Mouse (Mus musculus) left cerebral cortex, postnatal 14 days (tissue): Measurements from ENCODE around the gene Thnsl2. TPM values are rescaled to one million over a fixed set of nuclear protein-coding genes. Genes with fewer than 3 reads are reported as not detected.

Experiments
- DNase-seq, 2 experiments: peaks; one replicate each; pipeline ENCODE4 v3.0.0; 2021 to 2022; ENCODE audit warnings: low spot score in 2 of 2, mixed read lengths in 1 of 2
- intact Hi-C: fragments of 180-260 bp; cut with DNase I; formaldehyde crosslinking; loops from one replicate; pipeline ENCODE4 v1.15.1; 2025
- long read RNA-seq, 2 experiments: library from polyadenylated mRNA; stranded (forward); transcript quantifications; one replicate each; pipeline ENCODE4 v2.0.0; 2021
- total RNA-seq, 2 experiments: library from RNA; stranded (reverse); gene quantifications; 2 replicates each; pipeline ENCODE4 v1.2.3; 2021

Thnsl2 gene
- 1 to 10 TPM; 2.5 to 2.6 TPM for total RNA-seq
- long read RNA-seq, experiment 1, partial matches to known transcripts = 0 of 1 reads
- long read RNA-seq, experiment 1, other reads (novel, unspliced or antisense) = 0 of 1 reads
- long read RNA-seq, experiment 2, partial matches to known transcripts = 0 of 4 reads
- long read RNA-seq, experiment 2, other reads (novel, unspliced or antisense) = 0 of 4 reads

GRCm38 (mm10) chr6:71143894-71144455 lies at the start of gene Thnsl2:
Gene Thnsl2 (minus strand): TSS chr6:71144439.
- peak; percentile 52 to 64 for DNase-seq
- intact Hi-C loops = no loop called here

GRCm38 (mm10) chr6:71193151-71193740 lies 49.0 kb upstream of the Thnsl2 start:
- intact Hi-C loops = no loop called here
- DNase-seq = no peak

GRCm38 (mm10) chr6:71190501-71190900 lies 46.3 kb upstream of the Thnsl2 start:
- intact Hi-C loops = no loop called here
- no peak for DNase-seq

- no peak for DNase-seq
- intact Hi-C loops = no loop called here
Observed at GRCm38 (mm10) chr6:71189578-71189977, 45.3 kb upstream of the Thnsl2 start.

GRCm38 (mm10) chr6:71184941-71185604 lies 40.8 kb upstream of the Thnsl2 start:
- intact Hi-C loops = no loop called here

GRCm38 (mm10) chr6:71180596-71180995 lies 36.4 kb upstream of the Thnsl2 start:
- no peak for DNase-seq
- intact Hi-C loops = no loop called here

More at GRCm38 (mm10) chr6:71184941-71185604, 40.8 kb upstream of the Thnsl2 start:
- no peak for DNase-seq

GRCm38 (mm10) chr6:71172812-71173580 lies 28.8 kb upstream of the Thnsl2 start:
- intact Hi-C loops = no loop called here
- DNase-seq = no peak

- intact Hi-C loops = loop anchor here (5.0 to 10.0 kb wide), 3 partner anchors 106 to 638 kb away; partner anchors contain the start of gene Krcc1
- DNase-seq = peak; percentile 39 to 71
Observed at GRCm38 (mm10) chr6:71166551-71167169, 22.4 kb upstream of the Thnsl2 start.

- intact Hi-C loops = loop anchor here (10.0 kb wide), 1 partner anchor 640 kb away; no protein-coding TSS in a partner anchor
- DNase-seq = no peak
Observed at GRCm38 (mm10) chr6:71164394-71164793, 20.2 kb upstream of the Thnsl2 start.

GRCm38 (mm10) chr6:71162269-71162668 lies 18.0 kb upstream of the Thnsl2 start:
- DNase-seq = no peak
- intact Hi-C loops = loop anchor here (10.0 kb wide), 1 partner anchor 643 kb away; no protein-coding TSS in a partner anchor

- intact Hi-C loops = loop anchor here (10.0 kb wide), 1 partner anchor 644 kb away; no protein-coding TSS in a partner anchor
- DNase-seq = no peak
Observed at GRCm38 (mm10) chr6:71161290-71161689, 17.1 kb upstream of the Thnsl2 start.

GRCm38 (mm10) chr6:71156674-71157326 lies 12.6 kb upstream of the Thnsl2 start:
- no peak for DNase-seq
- intact Hi-C loops = no loop called here

GRCm38 (mm10) chr6:71154861-71155260 lies 10.6 kb upstream of the Thnsl2 start:
- no peak for DNase-seq
- intact Hi-C loops = no loop called here

GRCm38 (mm10) chr6:71153486-71153885 lies 9.2 kb upstream of the Thnsl2 start:
- DNase-seq = no peak
- intact Hi-C loops = no loop called here

- intact Hi-C loops = no loop called here
Observed at GRCm38 (mm10) chr6:71151098-71151497, 6.9 kb upstream of the Thnsl2 start.

GRCm38 (mm10) chr6:71149534-71149933 lies 5.3 kb upstream of the Thnsl2 start:
- intact Hi-C loops = no loop called here
- peak in 1 of 2 experiments; percentile 20 for DNase-seq

More at GRCm38 (mm10) chr6:71151098-71151497, 6.9 kb upstream of the Thnsl2 start:
- DNase-seq = no peak

GRCm38 (mm10) chr6:71148336-71148735 lies 4.1 kb upstream of the Thnsl2 start:
- intact Hi-C loops = no loop called here
- DNase-seq = no peak

GRCm38 (mm10) chr6:71145288-71145989 lies 1.2 kb upstream of the Thnsl2 start:
- intact Hi-C loops = no loop called here
- DNase-seq = no peak
